Mouse (Mus musculus) G1E-ER4 (cell line): Measurements from ENCODE around the gene Ptgir. TPM values are rescaled to one million over a fixed set of nuclear protein-coding genes. Genes with fewer than 3 reads are reported as not detected.

Source experiments
- GATA1 ChIP-seq: IDR thresholded peaks from one replicate; pipeline ENCODE4 v1.8.0; 2012; ENCODE audit warnings: low read length, inconsistent platforms
- polyA plus RNA-seq: library from polyadenylated mRNA; stranded (reverse); fragments of >175 nt; gene quantifications from 2 replicates; pipeline ENCODE4 v1.2.3, GENCODE M21; 2012

Ptgir gene
- polyA plus RNA-seq, result 1.4 and 1.7 TPM in 2 replicates

GRCm38 (mm10) chr7:16906281-16906680, at the start of gene Ptgir:
TSS of gene Ptgir (plus strand) at chr7:16906490.
- no peak for TF ChIP-seq GATA1

GRCm38 (mm10) chr7:16858336-16858735, 48.0 kb upstream of the Ptgir start:
- no peak for TF ChIP-seq GATA1

- no peak for TF ChIP-seq GATA1
Observed at GRCm38 (mm10) chr7:16859902-16860651, 46.2 kb upstream of the Ptgir start.

GRCm38 (mm10) chr7:16867488-16867887, 38.8 kb upstream of the Ptgir start:
- no peak for TF ChIP-seq GATA1

GRCm38 (mm10) chr7:16869497-16869896, 36.8 kb upstream of the Ptgir start:
- TF ChIP-seq GATA1, result no peak

GRCm38 (mm10) chr7:16871600-16871999, 34.7 kb upstream of the Ptgir start:
- TF ChIP-seq GATA1, result no peak

GRCm38 (mm10) chr7:16872478-16872877, 33.8 kb upstream of the Ptgir start:
- no peak for TF ChIP-seq GATA1

- TF ChIP-seq GATA1, result no peak
Observed at GRCm38 (mm10) chr7:16873392-16873791, 32.9 kb upstream of the Ptgir start.

- TF ChIP-seq GATA1, result no peak
Observed at GRCm38 (mm10) chr7:16874190-16874589, 32.1 kb upstream of the Ptgir start.

GRCm38 (mm10) chr7:16874756-16875309, 31.5 kb upstream of the Ptgir start:
- TF ChIP-seq GATA1, result no peak

GRCm38 (mm10) chr7:16875310-16875325, 31.2 kb upstream of the Ptgir start, which contains the start of gene Dact3:
TSS of gene Dact3 (plus strand) at chr7:16875317.
- no peak for TF ChIP-seq GATA1

- no peak for TF ChIP-seq GATA1
Observed at GRCm38 (mm10) chr7:16875326-16875725, 31.0 kb upstream of the Ptgir start.

- TF ChIP-seq GATA1, result no peak
Observed at GRCm38 (mm10) chr7:16876006-16876405, 30.3 kb upstream of the Ptgir start.

- TF ChIP-seq GATA1, result no peak
Observed at GRCm38 (mm10) chr7:16876608-16877007, 29.7 kb upstream of the Ptgir start.

GRCm38 (mm10) chr7:16877717-16878116, 28.6 kb upstream of the Ptgir start:
- no peak for TF ChIP-seq GATA1

GRCm38 (mm10) chr7:16879796-16880547, 26.3 kb upstream of the Ptgir start:
- TF ChIP-seq GATA1, result no peak

- TF ChIP-seq GATA1, result no peak
Observed at GRCm38 (mm10) chr7:16880615-16881014, 25.7 kb upstream of the Ptgir start.
